Mouse (Mus musculus) liver, embryonic 11.5 days (tissue): ENCODE data around the gene Kirrel3. TPM values are rescaled to one million over a fixed set of nuclear protein-coding genes. Genes with fewer than 3 reads are reported as not detected.

Experiments
- ATAC-seq: fragments of 200-750 bp; cut with Nextera tagmentation; replicated peaks from 2 replicates; pipeline ENCODE4 v1.8.0; 2017; ENCODE audit warnings: moderate number of reproducible peaks, mild to moderate bottlenecking, moderate TSS enrichment, moderate library complexity; ENCODE audit not compliant: low FRiP score
- DNase-seq: peaks from one replicate; pipeline ENCODE4 v3.0.0-alpha.2; 2017; ENCODE audit warnings: low spot score
- H3K27ac ChIP-seq: fragments of 300-500 bp; sonication (generic); 2 replicates; pipeline ENCODE4 v1.5.1; 2014; ENCODE audit warnings: mild to moderate bottlenecking, low read depth, low read length, control low read depth
- H3K27me3 ChIP-seq: fragments of 300-500 bp; sonication (generic); replicated peaks from 2 replicates; pipeline ENCODE4 v1.6.1; 2014; ENCODE audit warnings: low read length, mixed read lengths; ENCODE audit not compliant: control insufficient read depth, insufficient read depth
- H3K36me3 ChIP-seq: fragments of 300-500 bp; sonication (generic); 2 replicates; pipeline ENCODE4 v1.6.1; 2014; ENCODE audit warnings: mild to moderate bottlenecking, low read length, moderate library complexity, mixed read lengths; ENCODE audit not compliant: control insufficient read depth, insufficient read depth
- H3K4me1 ChIP-seq: fragments of 300-500 bp; sonication (generic); replicated peaks from 2 replicates; pipeline ENCODE4 v1.6.1; 2014; ENCODE audit warnings: low read length, mixed read lengths; ENCODE audit not compliant: control insufficient read depth, insufficient read depth
- H3K4me2 ChIP-seq: fragments of 300-500 bp; sonication (generic); 2 replicates; pipeline ENCODE4 v1.6.1; 2014; ENCODE audit warnings: mild to moderate bottlenecking, control low read depth, moderate library complexity
- H3K4me3 ChIP-seq: fragments of 300-500 bp; sonication (generic); 2 replicates; pipeline ENCODE4 v1.5.1; 2014; ENCODE audit warnings: low read depth, low read length, control low read depth
- H3K9ac ChIP-seq: fragments of 300-500 bp; sonication (generic); 2 replicates; pipeline ENCODE4 v1.6.1; 2014; ENCODE audit warnings: low read depth, low read length, control low read depth
- H3K9me3 ChIP-seq: fragments of 300-500 bp; sonication (generic); 2 replicates; pipeline ENCODE4 v1.6.1; 2016; ENCODE audit warnings: low read length, inconsistent platforms, mixed read lengths; ENCODE audit not compliant: control insufficient read depth
- WGBS: fragments of 180-500 bp; shearing (Covaris S2); extraction: QIAGEN DNeasy Blood & Tissue Kit; methylation state at CpG from one replicate; pipeline ENCODE4 v1.1.7; 2014; 5-methylcytosine and 5-hydroxymethylcytosine counted together
- polyA plus RNA-seq: library from polyadenylated mRNA; unstranded; fragments of >200 nt; fragmentation: Nextera tagmentation; extraction: Ambion mirVana; gene quantifications from 2 replicates; pipeline ENCODE4 v1.2.1, GENCODE M21; 2014

Gene Kirrel3
- polyA plus RNA-seq, 1 experiment from 2014 or later, result 0.77 TPM

- H3K27ac ChIP-seq, result peak overlapping the region; percentile 59
- no peaks in the 10 kb centered on the region for H3K36me3 ChIP-seq
- no peak overlapping the region for H3K4me3 ChIP-seq
- no peak overlapping the region for H3K9ac ChIP-seq
- peaks cover 5% of the 10 kb centered on the region; the same call in 1 of the 2 replicates for H3K4me1 ChIP-seq
- 52% methylated on average over 7 of the region's 7 CpGs for WGBS
- no peak overlapping the region for H3K4me2 ChIP-seq
- H3K9me3 ChIP-seq, result no peaks in the 10 kb centered on the region
- no peaks in the 10 kb centered on the region for H3K27me3 ChIP-seq
- ATAC-seq (no peak; the same call in 1 of the 2 replicates), DNase-seq (no peak)
These were observed 553.4 kb downstream of the Kirrel3 start for GRCm38 (mm10) chr9:35038922-35039586.

GRCm38 (mm10) chr9:35039846-35040245 is 554.2 kb downstream of the Kirrel3 start:
- no peak overlapping the region for H3K4me3 ChIP-seq
- H3K36me3 ChIP-seq, result no peaks in the 10 kb centered on the region
- no peak overlapping the region for H3K9ac ChIP-seq
- ATAC-seq (no peak), DNase-seq (no peak)
- 36% methylated on average over 5 of the region's 5 CpGs for WGBS
- H3K4me1 ChIP-seq, result peaks cover 9% of the 10 kb centered on the region; the same call in 1 of the 2 replicates
- H3K27me3 ChIP-seq, result no peaks in the 10 kb centered on the region
- no peak overlapping the region for H3K4me2 ChIP-seq
- no peaks in the 10 kb centered on the region for H3K9me3 ChIP-seq
- H3K27ac ChIP-seq, result peak overlapping the region; percentile 45

- Histone ChIP-seq H3K27ac (no peak overlapping the region), H3K27me3 (no peaks in the 10 kb centered on the region), H3K4me1 (peaks cover 22% of the 10 kb centered on the region; the same call in 1 of the 2 replicates), H3K9ac (no peak overlapping the region), H3K4me2 (no peak overlapping the region), H3K4me3 (no peak overlapping the region), H3K36me3 (no peaks in the 10 kb centered on the region), H3K9me3 (no peaks in the 10 kb centered on the region)
- no peak for DNase-seq
- no peak for ATAC-seq
- 76% methylated on average over 5 of the region's 5 CpGs for WGBS
These were observed 555.8 kb downstream of the Kirrel3 start for GRCm38 (mm10) chr9:35041493-35041892.

DNA sequence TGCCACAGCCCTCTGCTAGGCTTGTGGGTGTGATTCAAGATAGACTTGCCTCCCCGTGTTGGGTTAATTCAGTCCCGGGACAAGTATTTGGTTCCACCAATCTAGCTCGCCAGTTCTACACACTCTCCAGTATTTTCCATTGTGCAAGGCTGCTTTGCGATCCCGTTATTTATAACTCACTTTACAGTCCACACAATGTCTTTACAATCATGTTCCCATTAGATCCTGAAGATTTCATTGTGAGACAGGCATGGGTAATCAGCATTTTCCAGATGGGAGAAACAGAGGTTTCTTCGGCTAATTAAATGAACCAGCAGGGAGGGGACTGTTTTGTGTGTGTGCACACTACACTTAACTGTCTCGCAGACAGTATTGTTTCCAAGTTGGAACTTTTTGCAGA is 557.9 kb downstream of the Kirrel3 start:
- Histone ChIP-seq H3K27ac (no peak overlapping the region), H3K4me1 (peaks cover 22% of the 10 kb centered on the region; the same call in 1 of the 2 replicates), H3K9ac (no peak overlapping the region), H3K4me3 (no peak overlapping the region), H3K4me2 (no peak overlapping the region), H3K27me3 (no peaks in the 10 kb centered on the region), H3K9me3 (no peaks in the 10 kb centered on the region), H3K36me3 (no peaks in the 10 kb centered on the region; the same call in 1 of the 2 replicates)
- 79% methylated on average over 7 of the region's 7 CpGs for WGBS
- ATAC-seq (no peak), DNase-seq (no peak)

DNA sequence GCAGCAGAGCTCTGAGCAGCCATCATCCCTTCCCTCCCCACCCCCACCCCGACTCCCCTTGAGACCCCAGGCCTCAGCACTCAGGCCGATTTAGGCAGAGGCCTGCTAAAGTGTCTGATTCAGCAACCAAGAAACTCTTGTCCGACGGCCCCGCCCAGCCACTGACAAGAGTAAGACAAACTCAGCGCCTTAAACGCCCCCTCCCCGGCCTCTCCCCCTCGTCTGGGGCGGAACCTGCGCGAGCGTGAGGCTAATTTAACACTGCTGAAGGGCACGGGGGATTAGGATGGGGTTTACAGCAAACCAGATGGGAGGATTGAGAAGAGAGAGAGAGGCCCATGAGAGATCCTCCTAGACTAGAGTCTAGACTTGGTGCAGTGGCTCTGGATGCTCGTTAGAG is 558.8 kb downstream of the Kirrel3 start:
- no peaks in the 10 kb centered on the region; the same call in 1 of the 2 replicates for H3K36me3 ChIP-seq
- no peak for ATAC-seq
- no peak overlapping the region for H3K9ac ChIP-seq
- H3K4me2 ChIP-seq, result no peak overlapping the region
- H3K4me1 ChIP-seq, result peaks cover 22% of the 10 kb centered on the region; the same call in 1 of the 2 replicates
- no peaks in the 10 kb centered on the region for H3K9me3 ChIP-seq
- no peak overlapping the region for H3K4me3 ChIP-seq
- peak; percentile 47 for DNase-seq
- 55% methylated on average over 15 of the region's 15 CpGs for WGBS
- H3K27ac ChIP-seq, result 0 out of 2 replicates have a peak overlapping the region, but pooled peaks have one; percentile 3
- no peaks in the 10 kb centered on the region for H3K27me3 ChIP-seq

DNA sequence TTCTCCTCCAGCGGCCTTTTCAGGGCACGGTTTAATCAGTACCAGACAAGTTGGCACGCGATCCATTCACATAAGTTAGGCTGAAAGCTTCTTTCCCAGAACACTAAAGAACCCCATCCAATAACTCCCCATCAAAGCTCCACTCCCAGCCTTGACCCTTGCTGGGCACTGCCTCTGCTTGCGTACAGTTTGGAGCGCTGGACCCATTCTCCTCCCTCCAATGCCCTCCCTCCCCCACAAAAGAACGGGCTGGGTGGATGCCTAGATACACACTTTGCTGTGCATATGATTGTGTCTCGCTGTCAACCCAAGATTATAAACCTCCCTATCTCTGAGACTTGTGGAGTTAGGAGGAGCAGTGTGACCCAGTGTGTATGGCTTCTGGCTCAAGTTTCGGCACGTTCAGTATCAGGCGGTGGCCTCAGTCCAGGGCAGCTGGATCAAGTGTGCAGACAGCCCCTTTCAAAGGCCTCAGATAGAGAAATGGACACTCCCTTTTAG is 559.4 kb downstream of the Kirrel3 start:
- DNase-seq (no peak), ATAC-seq (peak; percentile 53; the same call in 1 of the 2 replicates)
- Histone ChIP-seq H3K27me3 (no peaks in the 10 kb centered on the region), H3K4me2 (no peak overlapping the region), H3K27ac (no peak overlapping the region), H3K9ac (no peak overlapping the region), H3K4me1 (peaks cover 18% of the 10 kb centered on the region; the same call in 1 of the 2 replicates), H3K36me3 (peaks cover 3% of the 10 kb centered on the region; the same call in 1 of the 2 replicates), H3K9me3 (no peaks in the 10 kb centered on the region), H3K4me3 (no peak overlapping the region)
- WGBS, result 72% methylated on average over 11 of the region's 11 CpGs

DNA sequence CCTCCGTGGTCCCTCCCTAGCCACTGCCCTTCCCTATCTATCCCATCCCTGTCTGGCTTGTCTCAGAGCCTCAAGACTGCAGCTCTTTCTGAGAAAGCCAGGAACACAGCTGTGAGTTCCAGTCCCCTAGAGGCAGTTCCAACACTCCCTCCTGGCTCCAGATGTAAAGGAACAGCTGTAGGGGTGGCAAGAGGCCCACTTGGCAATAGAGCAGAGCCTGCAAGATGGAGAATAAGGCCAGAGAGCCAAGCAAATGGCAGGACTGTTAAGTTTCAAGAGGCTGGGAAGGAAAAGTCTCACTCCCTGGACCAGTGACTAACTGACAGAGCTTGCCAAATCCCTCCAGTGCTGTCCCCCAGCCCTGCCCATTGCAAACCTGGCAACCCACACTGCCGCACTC is 560.1 kb downstream of the Kirrel3 start:
- H3K27me3 ChIP-seq, result no peaks in the 10 kb centered on the region
- H3K4me1 ChIP-seq, result peaks cover 17% of the 10 kb centered on the region; the same call in 1 of the 2 replicates
- no peak overlapping the region for H3K9ac ChIP-seq
- DNase-seq, result no peak
- H3K4me3 ChIP-seq, result no peak overlapping the region
- ATAC-seq, result 0 out of 2 replicates have a peak, but pooled peaks have one; percentile 18
- no peaks in the 10 kb centered on the region for H3K9me3 ChIP-seq
- peaks cover 3% of the 10 kb centered on the region; the same call in 1 of the 2 replicates for H3K36me3 ChIP-seq
- 80% methylated on average over 2 of the region's 2 CpGs for WGBS
- H3K27ac ChIP-seq, result no peak overlapping the region
- H3K4me2 ChIP-seq, result no peak overlapping the region

GRCm38 (mm10) chr9:35048449-35048848 is 562.8 kb downstream of the Kirrel3 start:
- no peak for DNase-seq
- H3K4me3 ChIP-seq, result no peak overlapping the region
- no peak overlapping the region for H3K27ac ChIP-seq
- peaks cover 16% of the 10 kb centered on the region for H3K36me3 ChIP-seq
- no peaks in the 10 kb centered on the region for H3K27me3 ChIP-seq
- peaks cover 17% of the 10 kb centered on the region; the same call in 1 of the 2 replicates for H3K4me1 ChIP-seq
- H3K9ac ChIP-seq, result no peak overlapping the region
- H3K9me3 ChIP-seq, result no peaks in the 10 kb centered on the region
- H3K4me2 ChIP-seq, result no peak overlapping the region
- WGBS, result 60% methylated on average over 6 of the region's 6 CpGs
- no peak for ATAC-seq
